Mouse (Mus musculus): Measurements from ENCODE around the gene Spcs1.

Gene Spcs1

GRCm38 (mm10) chr14:31001307-31002205, at the start of gene Spcs1, which contains the start of gene Glt8d1:
Gene Spcs1 (minus strand): TSS chr14:31001672.
Gene Glt8d1 (plus strand): TSS chr14:31001400.
- peak; percentile 90 to 98 for DNase-seq (ENCODE audit: inconsistent age in 2 of 2, low spot score in 1 of 2)

- no peak for DNase-seq (ENCODE audit: inconsistent age in 2 of 2, low spot score in 1 of 2)
These were observed 44.3 kb upstream of the Spcs1 start for GRCm38 (mm10) chr14:31045817-31046216.

GRCm38 (mm10) chr14:31045296-31045695, 43.8 kb upstream of the Spcs1 start:
- DNase-seq (ENCODE audit: inconsistent age in 2 of 2, low spot score in 1 of 2), result no peak

- peak in 1 of 2 experiments; percentile 46 for DNase-seq (ENCODE audit: inconsistent age in 2 of 2, low spot score in 1 of 2)
These were observed 24.3 kb upstream of the Spcs1 start for GRCm38 (mm10) chr14:31025785-31026184.

- DNase-seq (ENCODE audit: inconsistent age in 2 of 2, low spot score in 1 of 2), result no peak
These were observed 21.1 kb upstream of the Spcs1 start for GRCm38 (mm10) chr14:31022579-31022978.

GRCm38 (mm10) chr14:31019331-31020205, 18.1 kb upstream of the Spcs1 start:
- peak in 1 of 2 experiments; percentile 84 for DNase-seq (ENCODE audit: inconsistent age in 2 of 2, low spot score in 1 of 2)

- DNase-seq (ENCODE audit: inconsistent age in 2 of 2, low spot score in 1 of 2), result peak; percentile 98 to 99
These were observed 17.4 kb upstream of the Spcs1 start, which contains the start of the genes Pbrm1 and Gnl3 for GRCm38 (mm10) chr14:31018860-31019291. Gene Pbrm1 (plus strand): TSS chr14:31019138. Gene Gnl3 (minus strand): TSS chr14:31019152.

- DNase-seq (ENCODE audit: inconsistent age in 2 of 2, low spot score in 1 of 2), result peak; percentile 29 to 65
These were observed 16.4 kb upstream of the Spcs1 start for GRCm38 (mm10) chr14:31017854-31018253.

- no peak for DNase-seq (ENCODE audit: inconsistent age in 2 of 2, low spot score in 1 of 2)
These were observed 14.6 kb upstream of the Spcs1 start for GRCm38 (mm10) chr14:31016063-31016462.

GRCm38 (mm10) chr14:31013928-31014327, 12.5 kb upstream of the Spcs1 start:
- no peak for DNase-seq (ENCODE audit: inconsistent age in 2 of 2, low spot score in 1 of 2)

- DNase-seq (ENCODE audit: inconsistent age in 2 of 2, low spot score in 1 of 2), result no peak
These were observed 10.1 kb upstream of the Spcs1 start for GRCm38 (mm10) chr14:31011588-31011987.

- no peak for DNase-seq (ENCODE audit: inconsistent age in 2 of 2, low spot score in 1 of 2)
These were observed 5.3 kb upstream of the Spcs1 start for GRCm38 (mm10) chr14:31006779-31007178.

- DNase-seq (ENCODE audit: inconsistent age in 2 of 2, low spot score in 1 of 2), result no peak
These were observed 3.1 kb upstream of the Spcs1 start for GRCm38 (mm10) chr14:31004527-31004926.

GRCm38 (mm10) chr14:31000816-31001306, 611 bp downstream of the Spcs1 start:
- DNase-seq (ENCODE audit: inconsistent age in 2 of 2, low spot score in 1 of 2), result no peak

GRCm38 (mm10) chr14:31000356-31000755, 1.1 kb downstream of the Spcs1 start:
- no peak for DNase-seq (ENCODE audit: inconsistent age in 2 of 2, low spot score in 1 of 2)

- no peak for DNase-seq (ENCODE audit: inconsistent age in 2 of 2, low spot score in 1 of 2)
These were observed 5.1 kb downstream of the Spcs1 start for GRCm38 (mm10) chr14:30996417-30996816.

GRCm38 (mm10) chr14:30976222-30976621, 25.2 kb downstream of the Spcs1 start:
- DNase-seq (ENCODE audit: inconsistent age in 2 of 2, low spot score in 1 of 2), result no peak

GRCm38 (mm10) chr14:30974204-30974603, 27.3 kb downstream of the Spcs1 start:
- DNase-seq (ENCODE audit: inconsistent age in 2 of 2, low spot score in 1 of 2), result peak; percentile 58 to 67

- DNase-seq (ENCODE audit: inconsistent age in 2 of 2, low spot score in 1 of 2), result no peak
These were observed 41.1 kb downstream of the Spcs1 start for GRCm38 (mm10) chr14:30960366-30960765.

- DNase-seq (ENCODE audit: inconsistent age in 2 of 2, low spot score in 1 of 2), result no peak
These were observed 42.4 kb downstream of the Spcs1 start for GRCm38 (mm10) chr14:30959031-30959430.

- DNase-seq (ENCODE audit: inconsistent age in 2 of 2, low spot score in 1 of 2), result no peak
These were observed 43.0 kb downstream of the Spcs1 start for GRCm38 (mm10) chr14:30958517-30958916.

All from adrenal gland, adult (tissue).